25 mouse cellular contexts compared by ENCODE assay signal in genomic region chr6:83363075-83363474, GRCm38 (mm10).
"Had no signal": no experiment of that assay in that cellular context is flagged by ENCODE, and none has a peak within 500 bp of the region (broad histone marks: within the 10 kb centered on the region; RNA-seq: fewer than 3 reads in every experiment).

No protein-coding gene starts in this region.

- ATAC-seq: hindbrain, postnatal 0 days; intestine, embryonic 16.5 days; liver, embryonic 12.5 days had no signal

- DNase-seq: gastrocnemius, postnatal 25 days; heart, adult 2 months; heart, postnatal 14 days; heart, postnatal 36 days; kidney, adult 11 months; kidney, adult 2 months; kidney, adult 9 months; kidney, postnatal 14 days; kidney, postnatal 36 days; layer of hippocampus, adult 9-11 months; layer of hippocampus, postnatal 36 days; left cerebral cortex, postnatal 4 days; lung, adult 18-20 months had no signal

- H3K4me3 ChIP-seq: heart, adult 2 months; heart, embryonic 13.5 days; heart, embryonic 15.5 days; hindbrain, embryonic 13.5 days; hindbrain, embryonic 15.5 days; kidney, embryonic 15.5 days; limb, embryonic 13.5 days; limb, embryonic 15.5 days; liver, embryonic 12.5 days had no signal

- H3K27me3 ChIP-seq: heart, embryonic 13.5 days; heart, embryonic 15.5 days; hindbrain, embryonic 13.5 days; hindbrain, embryonic 15.5 days; kidney, embryonic 15.5 days; limb, embryonic 13.5 days; limb, embryonic 15.5 days; liver, embryonic 12.5 days had no signal

- H3K4me1 ChIP-seq: heart, embryonic 13.5 days; heart, embryonic 15.5 days; hindbrain, embryonic 13.5 days; hindbrain, embryonic 15.5 days; kidney, embryonic 15.5 days; limb, embryonic 13.5 days; limb, embryonic 15.5 days had no signal

- H3K27ac ChIP-seq: heart, adult 2 months; heart, embryonic 13.5 days; heart, embryonic 15.5 days; hindbrain, embryonic 13.5 days; hindbrain, embryonic 15.5 days; hindbrain, postnatal 0 days; kidney, embryonic 15.5 days; kidney, postnatal 0 days; limb, embryonic 13.5 days; limb, embryonic 15.5 days; liver, embryonic 12.5 days; liver, embryonic 14.5 days had no signal
